Mouse (Mus musculus) bone marrow macrophage, adult 2 months (primary cell): ENCODE measurements around the gene BC049352. TPM values are rescaled to one million over a fixed set of nuclear protein-coding genes. Genes with fewer than 3 reads are reported as not detected.

Experiments used
- H3K27ac ChIP-seq: 2 replicates; pipeline ENCODE4 v1.5.1; 2012; ENCODE audit warnings: low read depth, low read length; ENCODE audit not compliant: insufficient read depth
- H3K4me1 ChIP-seq: 2 replicates; pipeline ENCODE4 v1.6.1; 2012; ENCODE audit warnings: low read length; ENCODE audit not compliant: control insufficient read depth, insufficient read depth
- H3K4me3 ChIP-seq: 2 replicates; pipeline ENCODE4 v1.5.1; 2012; ENCODE audit warnings: mild to moderate bottlenecking, low read length, moderate library complexity; ENCODE audit not compliant: insufficient read depth
- CTCF ChIP-seq: IDR thresholded peaks from 2 replicates; pipeline ENCODE4 v1.5.1; 2012; ENCODE audit warnings: low read depth, mild to moderate bottlenecking, low read length, moderate library complexity
- POLR2A ChIP-seq: IDR thresholded peaks from 2 replicates; pipeline ENCODE4 v1.6.1; 2012; ENCODE audit warnings: mild to moderate bottlenecking, low read depth, low read length, borderline replicate concordance
- polyA plus RNA-seq: library from polyadenylated mRNA; stranded (reverse); fragments of >200 nt; gene quantifications from 2 replicates; pipeline ENCODE4 v1.2.4, GENCODE M21; 2012; ENCODE audit not compliant: missing spikeins, insufficient read depth, insufficient read length

BC049352 gene
- polyA plus RNA-seq, 1 experiment = 2.6 TPM

DNA sequence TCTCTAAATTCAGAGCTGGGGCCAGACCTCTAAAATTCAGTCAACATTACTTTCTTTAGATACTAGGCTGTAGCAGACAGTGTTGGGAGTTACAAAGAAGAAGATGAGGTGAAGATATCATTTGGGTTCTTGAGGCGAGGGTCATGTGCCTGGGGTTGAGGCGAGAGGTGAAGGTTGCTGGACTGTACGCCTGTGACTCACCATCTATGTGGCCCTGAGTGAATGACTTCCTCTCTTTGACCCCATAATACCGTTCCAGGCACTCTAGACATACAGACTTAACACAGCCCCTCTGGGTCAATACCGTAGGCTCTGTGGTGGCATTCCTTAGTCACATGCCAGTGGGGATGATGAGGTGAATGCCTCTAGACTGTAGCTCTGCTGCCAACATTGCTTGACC is 100.7 kb downstream of the BC049352 start:
- no peak for TF ChIP-seq CTCF
- no peak for TF ChIP-seq POLR2A
- Histone ChIP-seq H3K4me1 (peaks cover 59% of the 10 kb centered on the region), H3K4me3 (no peak overlapping the region), H3K27ac (peak overlapping the region; percentile 7; the same call in 1 of the 2 replicates)

DNA sequence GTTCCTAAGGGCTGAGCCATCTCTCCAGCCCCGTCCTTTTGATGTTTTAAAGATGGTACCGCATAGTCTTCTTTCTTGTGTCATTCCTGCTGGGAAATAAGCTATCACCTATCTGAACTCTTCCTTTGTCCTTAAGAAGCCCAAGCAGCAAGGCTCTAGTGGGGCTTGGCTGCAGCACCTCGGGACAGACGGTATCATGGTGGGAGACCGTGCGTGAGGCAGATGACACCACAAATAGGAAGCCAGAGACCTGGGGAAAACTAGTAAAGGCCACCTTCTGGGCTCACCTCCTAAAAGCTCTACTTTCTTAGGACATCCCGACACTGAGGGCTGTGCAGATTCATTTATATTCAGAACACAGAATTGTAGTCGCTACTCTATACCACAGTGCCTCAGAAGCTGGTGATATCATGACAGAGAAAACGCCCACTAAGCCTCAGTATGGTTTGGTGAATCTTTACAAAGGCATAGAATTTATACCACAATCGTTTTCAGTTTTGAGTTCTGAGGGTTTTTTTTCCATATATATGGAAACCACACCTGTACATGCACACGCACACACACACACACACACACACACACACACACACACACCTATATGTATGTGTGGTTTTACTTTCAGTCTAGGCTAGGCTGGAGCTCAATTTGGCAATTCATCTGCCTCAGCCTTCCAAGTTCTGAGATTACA is 109.8 kb downstream of the BC049352 start:
- H3K4me1 ChIP-seq = peaks cover 40% of the 10 kb centered on the region
- no peak for TF ChIP-seq POLR2A
- TF ChIP-seq CTCF = no peak
- H3K4me3 ChIP-seq = no peak overlapping the region
- no peak overlapping the region for H3K27ac ChIP-seq

DNA sequence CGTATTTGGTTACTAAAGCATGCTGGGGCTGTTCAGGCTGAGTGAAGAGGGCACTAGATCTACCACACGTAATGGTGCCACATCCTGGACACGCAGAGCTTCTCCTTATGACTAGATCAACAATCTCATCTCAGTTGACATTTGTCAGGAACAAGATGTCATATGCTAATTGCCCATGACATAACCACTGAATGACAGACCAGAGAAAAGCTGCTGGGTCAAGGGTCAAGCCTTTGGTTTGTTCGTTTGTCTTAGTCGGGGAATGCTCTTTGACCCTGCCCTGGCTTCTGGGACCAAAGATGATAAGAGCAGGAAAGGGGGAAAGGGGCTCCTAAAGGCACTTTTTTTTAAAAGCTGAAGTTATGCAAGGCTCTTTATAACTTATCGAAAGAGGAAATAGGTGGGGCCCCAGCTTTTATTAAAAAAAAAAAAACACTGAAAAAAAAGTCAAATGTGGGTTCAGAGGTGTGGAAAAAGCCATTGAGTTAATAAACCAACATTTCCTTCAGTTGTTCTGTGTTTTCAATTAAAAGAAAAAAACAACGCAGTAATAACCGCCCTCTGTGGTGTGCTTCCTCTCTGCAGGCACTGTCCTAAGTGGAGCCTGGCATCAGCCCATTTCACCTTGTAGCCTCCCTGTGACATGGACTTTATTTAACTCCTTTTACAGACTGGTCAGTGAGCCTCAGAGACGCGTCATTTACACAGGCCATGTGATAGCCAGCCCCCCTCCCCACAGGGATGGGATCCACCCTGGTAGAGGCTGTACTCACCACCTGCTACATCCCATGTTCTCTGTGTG is 112.6 kb downstream of the BC049352 start:
- TF ChIP-seq CTCF (no peak), POLR2A (no peak)
- peaks cover 61% of the 10 kb centered on the region for H3K4me1 ChIP-seq
- H3K27ac ChIP-seq = peak overlapping the region; percentile 78

DNA sequence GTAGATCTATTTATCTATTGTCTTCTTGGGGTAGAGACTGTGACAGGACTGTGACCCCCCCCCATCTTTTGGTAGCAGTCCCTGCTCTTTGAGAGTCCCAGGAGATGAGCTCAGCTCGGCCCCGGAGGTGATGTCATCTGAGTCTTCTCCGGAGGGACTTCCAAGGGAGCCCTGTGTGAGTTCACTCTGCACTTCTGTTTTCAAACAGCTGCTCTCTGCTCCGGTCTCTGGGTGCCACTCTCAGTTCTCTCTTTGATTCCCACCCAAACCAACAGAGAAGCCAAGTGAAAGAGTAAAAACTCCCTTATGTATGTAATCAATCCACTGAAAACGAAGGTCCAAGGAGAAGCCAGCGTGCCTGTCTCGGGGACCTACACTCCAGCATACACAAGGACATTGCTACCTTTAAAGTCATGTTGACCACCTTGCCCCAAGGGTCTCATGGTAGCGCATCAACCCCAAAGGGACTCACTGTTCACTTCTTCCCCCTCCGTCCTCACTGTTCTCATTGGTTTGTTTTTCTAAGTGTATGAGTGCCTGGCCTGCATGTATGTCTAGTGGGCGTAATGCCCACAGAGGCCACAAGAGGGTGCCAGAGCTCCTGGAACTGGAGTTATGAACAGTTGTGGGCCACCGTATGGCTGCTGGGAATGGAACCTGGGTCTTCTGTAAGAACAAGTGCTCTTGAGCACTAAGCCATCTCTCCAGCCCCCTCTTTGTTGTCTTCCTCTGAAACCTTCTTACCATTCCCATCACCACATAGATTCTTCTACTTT is 117.6 kb downstream of the BC049352 start:
- peak overlapping the region; percentile 19 for H3K4me3 ChIP-seq
- peaks cover 61% of the 10 kb centered on the region for H3K4me1 ChIP-seq
- TF ChIP-seq POLR2A (no peak), CTCF (peak; percentile 99)
- peak overlapping the region; percentile 96 for H3K27ac ChIP-seq

More for the DNA sequence above, 112.6 kb downstream of the BC049352 start:
- no peak overlapping the region for H3K4me3 ChIP-seq

Other genes with a start within 250 kb of the BC049352 start
- gene Ube4a, start 216.4 kb upstream of the BC049352 start, polyA plus RNA-seq = 40.7 and 48.0 TPM in 2 replicates
- gene Cd3g, start 201.6 kb upstream of the BC049352 start, polyA plus RNA-seq = not detected in 2 replicates
- gene Cd3d, start 200.2 kb upstream of the BC049352 start, polyA plus RNA-seq = not detected in 2 replicates
- not detected in 2 replicates for gene Cd3e, start 172.4 kb upstream of the BC049352 start, polyA plus RNA-seq
- not detected in 2 replicates for gene Mpzl2, start 142.2 kb upstream of the BC049352 start, polyA plus RNA-seq
- gene Mpzl3, start 126.8 kb upstream of the BC049352 start, polyA plus RNA-seq = 0.73 and 1.1 TPM in 2 replicates
- gene Jaml, start 102.8 kb upstream of the BC049352 start, polyA plus RNA-seq = 12.1 and 16.3 TPM in 2 replicates
- 0.23 TPM in 1 of 2 replicates, not detected in the other for gene Scn2b, start 64.2 kb upstream of the BC049352 start, polyA plus RNA-seq
- gene Scn4b, start 43.6 kb upstream of the BC049352 start, polyA plus RNA-seq = 0.11 TPM in 1 of 2 replicates, not detected in the other
- gene Tmprss4, start 22.1 kb downstream of the BC049352 start, polyA plus RNA-seq = 2.0 and 2.2 TPM in 2 replicates
- 195 and 197 TPM in 2 replicates for gene Il10ra, start 87.1 kb downstream of the BC049352 start, polyA plus RNA-seq
- not detected in 2 replicates for gene Tmprss13, start 137.1 kb downstream of the BC049352 start, polyA plus RNA-seq
- not detected in 2 replicates for gene Fxyd6, start 188.2 kb downstream of the BC049352 start, polyA plus RNA-seq
- 225 and 245 TPM in 2 replicates for gene Fxyd2, start 217.7 kb downstream of the BC049352 start, polyA plus RNA-seq
- not detected in 2 replicates for gene Dscaml1, start 244.6 kb downstream of the BC049352 start, polyA plus RNA-seq